Mouse (Mus musculus) G1E (cell line): Measurements from ENCODE around the gene Tab1.

Experiments
- CTCF ChIP-seq: IDR thresholded peaks from 2 replicates; pipeline ENCODE4 v1.5.1; 2012; ENCODE audit warnings: low read depth, low read length, inconsistent platforms, mixed read lengths
- GATA1 ChIP-seq: IDR thresholded peaks from 2 replicates; pipeline ENCODE4 v1.6.1; 2012; ENCODE audit warnings: borderline replicate concordance, low read length, inconsistent platforms, mixed read lengths
- POLR2AphosphoS5 ChIP-seq: IDR thresholded peaks from 2 replicates; pipeline ENCODE4 v1.6.1; 2012; ENCODE audit warnings: low read depth, low read length, inconsistent platforms; ENCODE audit not compliant: insufficient replicate concordance
- TAL1 ChIP-seq: conservative IDR thresholded peaks from 2 replicates; pipeline ENCODE4 v1.6.1; 2012; ENCODE audit warnings: low read depth, low read length, inconsistent platforms, mixed read lengths

GRCm38 (mm10) chr15:80169484-80169883 is 36.6 kb downstream of the Tab1 start:
- TF ChIP-seq CTCF, result no peak
- no peak for TF ChIP-seq TAL1
- no peak for TF ChIP-seq GATA1
- TF ChIP-seq POLR2AphosphoS5, result no peak
